Mouse (Mus musculus): Measurements from ENCODE around the gene Ces5a.

- TF ChIP-seq CTCF (IDR thresholded peaks at IDR 0.05; ENCODE audit: control insufficient read depth, insufficient read depth, insufficient replicate concordance, low read depth, low read length), result no peak
- no peak for TF ChIP-seq POLR2A (IDR thresholded peaks at IDR 0.05; ENCODE audit: control insufficient read depth, low read depth, low read length)
These were observed 36.2 kb downstream of the Ces5a start for GRCm38 (mm10) chr8:93499437-93499836.
